Mouse (Mus musculus) C2C12 (cell line): Measurements from ENCODE around the gene Fads3.

ENCODE experiments used
- CEBPB ChIP-seq: IDR thresholded peaks from one replicate; pipeline ENCODE4 v1.6.1; 2011; ENCODE audit warnings: low read depth, mild to moderate bottlenecking, control low read depth, moderate library complexity
- CTCF ChIP-seq: IDR thresholded peaks from one replicate; pipeline ENCODE4 v1.5.1; 2011; ENCODE audit not compliant: control insufficient read depth, insufficient read depth, insufficient read length
- FOSL1 ChIP-seq: IDR thresholded peaks from one replicate; pipeline ENCODE4 v1.8.0; 2011; ENCODE audit warnings: mild to moderate bottlenecking, low read length; ENCODE audit not compliant: poor library complexity, insufficient read depth, severe bottlenecking
- MAX ChIP-seq: IDR thresholded peaks from one replicate; pipeline ENCODE4 v1.6.1; 2011; ENCODE audit warnings: mild to moderate bottlenecking, control low read depth
- USF1 ChIP-seq: IDR thresholded peaks from one replicate; pipeline ENCODE4 v1.6.1; 2011; ENCODE audit warnings: low read depth, mild to moderate bottlenecking, control low read depth, moderate library complexity

DNA sequence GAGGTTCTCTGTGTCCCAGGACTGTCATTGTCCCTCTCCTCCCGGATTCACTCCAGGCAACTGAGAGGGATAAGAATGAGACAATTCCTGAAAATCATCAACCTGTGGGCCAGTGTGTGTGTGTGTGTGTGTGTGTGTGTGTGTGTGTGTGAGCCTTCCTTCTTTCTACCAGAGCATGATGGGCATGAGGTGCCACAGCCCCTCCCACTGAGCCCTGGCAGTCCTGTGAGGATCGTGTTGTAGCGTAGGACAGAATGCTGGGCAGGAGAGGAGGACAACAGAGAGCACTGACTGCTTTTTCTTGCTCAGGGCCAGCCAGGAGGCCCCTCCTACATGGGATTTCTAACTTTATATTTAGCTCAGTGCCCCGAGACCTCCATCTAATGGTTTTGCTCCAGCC is 1.4 kb downstream of the Fads3 start:
- no peak for TF ChIP-seq USF1
- TF ChIP-seq MAX, result no peak
- TF ChIP-seq CTCF, result no peak
- TF ChIP-seq CEBPB, result no peak
- no peak for TF ChIP-seq FOSL1
